Mouse (Mus musculus) limb, embryonic 14.5 days (tissue): ENCODE measurements around the gene Irs2. TPM values are rescaled to one million over a fixed set of nuclear protein-coding genes. Genes with fewer than 3 reads are reported as not detected.

Experiments used
- ATAC-seq: fragments of 200-750 bp; cut with Nextera tagmentation; 2 replicates; pipeline ENCODE4 v1.8.0; 2017; ENCODE audit warnings: low read depth, moderate number of reproducible peaks, moderate TSS enrichment; ENCODE audit not compliant: low FRiP score
- DNase-seq: peaks from one replicate; pipeline ENCODE4 v3.0.0-alpha.2; 2015; ENCODE audit warnings: low spot score
- H3K27ac ChIP-seq: fragments of 300-500 bp; sonication (generic); replicated peaks from 2 replicates; pipeline ENCODE4 v1.5.1; 2014; ENCODE audit warnings: low read depth, mild to moderate bottlenecking, low read length, moderate library complexity, mixed read lengths
- H3K27me3 ChIP-seq: fragments of 300-500 bp; sonication (generic); 2 replicates; pipeline ENCODE4 v1.6.1; 2014; ENCODE audit warnings: low read length, mixed read lengths; ENCODE audit not compliant: control insufficient read depth, insufficient read depth
- H3K36me3 ChIP-seq: fragments of 300-500 bp; sonication (generic); 2 replicates; pipeline ENCODE4 v1.6.1; 2014; ENCODE audit warnings: mild to moderate bottlenecking, low read length, moderate library complexity, mixed read lengths; ENCODE audit not compliant: control insufficient read depth, insufficient read depth
- H3K4me1 ChIP-seq: fragments of 300-500 bp; sonication (generic); 2 replicates; pipeline ENCODE4 v1.6.1; 2014; ENCODE audit warnings: antibody characterized with exemption, low read length, mixed read lengths; ENCODE audit not compliant: control insufficient read depth, insufficient read depth
- H3K4me2 ChIP-seq: fragments of 300-500 bp; sonication (generic); replicated peaks from 2 replicates; pipeline ENCODE4 v1.6.1; 2014; ENCODE audit warnings: low read depth, mild to moderate bottlenecking, low read length, moderate library complexity; ENCODE audit not compliant: severe bottlenecking
- H3K4me3 ChIP-seq: fragments of 300-500 bp; sonication (generic); replicated peaks from 2 replicates; pipeline ENCODE4 v1.5.1; 2014; ENCODE audit warnings: low read length
- H3K9ac ChIP-seq: fragments of 300-500 bp; sonication (generic); 2 replicates; pipeline ENCODE4 v1.6.1; 2014; ENCODE audit warnings: mild to moderate bottlenecking, low read depth, low read length, moderate library complexity; ENCODE audit not compliant: severe bottlenecking
- H3K9me3 ChIP-seq: fragments of 300-500 bp; sonication (generic); 2 replicates; pipeline ENCODE4 v1.6.1; 2016; ENCODE audit warnings: low read length; ENCODE audit not compliant: control insufficient read depth
- POLR2A ChIP-seq: fragments of 200-500 bp; IDR thresholded peaks from 2 replicates; pipeline ENCODE4 v1.8.0; 2012; ENCODE audit warnings: inconsistent platforms, mild to moderate bottlenecking, moderate library complexity, borderline replicate concordance; ENCODE audit not compliant: insufficient read depth, insufficient read length; ENCODE audit errors: extremely low read depth
- WGBS: fragments of 180-500 bp; shearing (Covaris S2); extraction: QIAGEN DNeasy Blood & Tissue Kit; methylation state at CpG from one replicate; pipeline ENCODE4 v1.1.7; 2014; 5-methylcytosine and 5-hydroxymethylcytosine counted together
- polyA plus RNA-seq, 2 experiments: library from polyadenylated mRNA; depleted of rRNA in 1 of 2; stranded (reverse) in 1 of 2; unstranded in 1 of 2; fragments of >200 nt; fragmentation: Nextera tagmentation in 1 of 2; extraction: Ambion mirVana in 1 of 2; gene quantifications; 2 replicates each; pipeline versions ENCODE4 v1.2.1 to v1.2.3; 2012 to 2014

Gene Irs2
- polyA plus RNA-seq, 2 experiments, result 9.7 to 14.4 TPM

- no peak for ATAC-seq
Observed at GRCm38 (mm10) chr8:10993582-10994216, 14.6 kb downstream of the Irs2 start.

GRCm38 (mm10) chr8:10992081-10992480, 16.2 kb downstream of the Irs2 start:
- no peaks in the 10 kb centered on the region for H3K9me3 ChIP-seq
- no peaks in the 10 kb centered on the region for H3K27me3 ChIP-seq
- DNase-seq, result no peak
- H3K4me1 ChIP-seq, result peaks cover 17% of the 10 kb centered on the region
- H3K9ac ChIP-seq, result no peak overlapping the region
- no peak overlapping the region for H3K27ac ChIP-seq
- peaks cover 26% of the 10 kb centered on the region for H3K36me3 ChIP-seq
- H3K4me2 ChIP-seq, result no peak overlapping the region
- TF ChIP-seq POLR2A, result no peak
- ATAC-seq, result peak; percentile 64
- no peak overlapping the region for H3K4me3 ChIP-seq
- WGBS, result 61% methylated on average over 8 of the region's 8 CpGs

More at GRCm38 (mm10) chr8:10993582-10994216, 14.6 kb downstream of the Irs2 start:
- 77% methylated on average over 10 of the region's 10 CpGs for WGBS
- no peak overlapping the region for H3K9ac ChIP-seq
- TF ChIP-seq POLR2A, result no peak
- no peak overlapping the region for H3K27ac ChIP-seq
- no peak overlapping the region for H3K4me2 ChIP-seq
- no peaks in the 10 kb centered on the region for H3K27me3 ChIP-seq
- H3K4me3 ChIP-seq, result no peak overlapping the region
- H3K36me3 ChIP-seq, result peaks cover 31% of the 10 kb centered on the region
- H3K4me1 ChIP-seq, result peaks cover 17% of the 10 kb centered on the region
- no peak for DNase-seq
- H3K9me3 ChIP-seq, result no peaks in the 10 kb centered on the region

- H3K4me1 ChIP-seq, result peaks cover 17% of the 10 kb centered on the region
- H3K9me3 ChIP-seq, result no peaks in the 10 kb centered on the region
- H3K27me3 ChIP-seq, result no peaks in the 10 kb centered on the region
- peaks cover 27% of the 10 kb centered on the region for H3K36me3 ChIP-seq
- DNase-seq (no peak), ATAC-seq (no peak)
- no peak overlapping the region for H3K9ac ChIP-seq
- TF ChIP-seq POLR2A, result no peak
- H3K4me2 ChIP-seq, result no peak overlapping the region
- H3K27ac ChIP-seq, result no peak overlapping the region
- 75% methylated on average over 2 of the region's 2 CpGs for WGBS
- H3K4me3 ChIP-seq, result no peak overlapping the region
Observed at GRCm38 (mm10) chr8:10991323-10991722, 16.9 kb downstream of the Irs2 start.

GRCm38 (mm10) chr8:10990421-10991110, 17.7 kb downstream of the Irs2 start:
- no peak for ATAC-seq
- Histone ChIP-seq H3K4me1 (peaks cover 17% of the 10 kb centered on the region), H3K9me3 (no peaks in the 10 kb centered on the region), H3K27me3 (no peaks in the 10 kb centered on the region), H3K9ac (no peak overlapping the region), H3K4me3 (no peak overlapping the region), H3K36me3 (peaks cover 32% of the 10 kb centered on the region), H3K27ac (0 out of 2 replicates have a peak overlapping the region, but pooled peaks have one; percentile 26), H3K4me2 (no peak overlapping the region)
- WGBS, result 17% methylated on average over 10 of the region's 10 CpGs
- no peak for TF ChIP-seq POLR2A
- DNase-seq, result no peak

GRCm38 (mm10) chr8:10989946-10990345, 18.3 kb downstream of the Irs2 start:
- Histone ChIP-seq H3K36me3 (peaks cover 30% of the 10 kb centered on the region), H3K4me1 (peaks cover 17% of the 10 kb centered on the region), H3K27me3 (no peaks in the 10 kb centered on the region), H3K27ac (no peak overlapping the region), H3K9ac (no peak overlapping the region), H3K9me3 (no peaks in the 10 kb centered on the region), H3K4me2 (no peak overlapping the region), H3K4me3 (no peak overlapping the region)
- TF ChIP-seq POLR2A, result no peak
- 87% methylated on average over 3 of the region's 3 CpGs for WGBS
- DNase-seq (no peak), ATAC-seq (no peak)
